In the genomic region with DNA sequence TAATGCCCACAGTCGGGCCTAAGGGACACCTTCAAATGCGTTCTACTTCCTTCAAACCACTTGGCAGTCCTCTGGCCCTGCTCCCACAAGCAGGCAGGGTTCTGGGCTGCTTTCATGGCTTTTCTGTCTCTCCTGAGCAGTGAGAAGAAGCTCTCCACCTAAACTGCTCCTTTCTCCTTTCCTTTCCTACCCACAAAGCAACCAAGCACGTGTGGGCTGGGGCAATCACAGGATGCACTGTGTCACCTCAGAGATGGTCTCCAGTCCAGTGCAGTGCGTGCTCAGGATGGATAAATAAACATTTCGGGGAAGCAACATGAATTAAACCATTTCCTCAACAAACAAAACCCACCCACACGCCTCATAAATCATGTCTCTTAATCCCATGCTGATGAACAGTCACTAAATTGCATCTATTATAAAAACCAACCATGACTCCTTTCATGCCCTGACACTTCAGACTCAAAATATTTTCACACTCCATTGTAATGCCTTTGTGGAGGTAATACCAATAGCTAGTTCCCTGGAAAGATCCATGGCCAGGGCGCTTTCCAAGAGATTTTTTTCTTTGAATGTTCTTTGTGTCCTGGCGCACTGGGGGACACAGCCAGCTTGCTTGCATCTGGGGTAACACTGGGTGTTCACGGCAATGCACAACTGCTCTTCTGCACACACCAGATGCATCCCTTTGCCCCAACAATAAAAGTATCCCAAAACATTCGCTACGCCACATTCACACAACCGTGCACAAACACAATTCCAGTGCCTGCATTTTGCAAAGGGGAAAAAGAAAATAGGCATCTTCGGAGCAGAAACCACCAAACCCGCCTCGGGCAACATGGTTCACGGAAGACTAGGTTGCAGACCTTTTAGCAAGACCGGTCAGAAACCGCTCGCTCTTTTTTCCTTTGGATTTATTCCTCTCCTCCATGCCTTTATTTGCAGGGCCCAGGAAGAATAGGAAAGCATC, we compare ENCODE assay signal across 8 mouse cellular contexts. TPM values are rescaled to one million over a fixed set of nuclear protein-coding genes. Genes with fewer than 3 reads are reported as not detected.
A peak's percentile ranks its signal among the peaks of the same experiment; 100 is the strongest.
DNase-seq lines count a peak whose midpoint lies in the region; ATAC-seq and TF ChIP-seq lines count a peak whose summit lies in the region.

No protein-coding gene starts in this region.

- peak overlapping the region; percentile 79 for H3K27ac ChIP-seq in left cerebral cortex, adult 2 months
- peak overlapping the region; percentile 93 for H3K27ac ChIP-seq in hindbrain, embryonic 11.5 days (ENCODE audit: low read depth, low read length)

- intact Hi-C loops in left cerebral cortex, adult 2 months (cut with DNase I), result loop anchor here (5.0 kb wide), 1 partner anchor 91 kb away; no protein-coding TSS in a partner anchor
- intact Hi-C loops in gastrocnemius, postnatal 14 days (cut with DNase I; ENCODE audit: low total_unique reads), result loop anchor here (10.0 kb wide), 1 partner anchor 98 kb away; no protein-coding TSS in a partner anchor

- 7% methylated on average over 19 of the region's 19 CpGs for WGBS in hindbrain, embryonic 11.5 days

- H3K27me3 ChIP-seq in hindbrain, embryonic 11.5 days (ENCODE audit: control insufficient read depth, insufficient read depth, low read length), result no peaks in the 10 kb centered on the region

- ATAC-seq in hindbrain, embryonic 11.5 days (ENCODE audit: low FRiP score), result peak; percentile 38; the same call in 1 of the 2 replicates
- ATAC-seq in frontal cortex, adult (ENCODE audit: low TSS enrichment), result no peak

- TF ChIP-seq CTCF in left cerebral cortex, adult 2 months (IDR thresholded peaks at IDR 0.05), result no peak

- H3K9ac ChIP-seq in hindbrain, embryonic 11.5 days (ENCODE audit: low read depth, low read length), result peak overlapping the region; percentile 98

- H3K4me1 ChIP-seq in hindbrain, embryonic 11.5 days (replicated peaks; ENCODE audit: control insufficient read depth, insufficient read depth, low read length), result peaks cover 4% of the 10 kb centered on the region

- H3K4me2 ChIP-seq in hindbrain, embryonic 11.5 days (replicated peaks; ENCODE audit: low read depth, low read length), result peak overlapping the region; percentile 54

- no peak for DNase-seq in left cerebral cortex, adult 2 months (ENCODE audit: extremely low spot score in 1 of 2, low spot score in 2 of 2)
- no peak for DNase-seq in left cerebral cortex, adult 18-20 months (ENCODE audit: low spot score in 2 of 2)
- DNase-seq in cerebellum, postnatal 14 days, result peak; percentile 29 to 45
- peak; percentile 65 for DNase-seq in hindbrain, embryonic 11.5 days (ENCODE audit: low spot score)
- DNase-seq in lung, postnatal 10 days, result peak; percentile 48
- DNase-seq in right cerebral cortex, postnatal 25 days, result no peak
- no peak for DNase-seq in gastrocnemius, postnatal 14 days

- H3K36me3 ChIP-seq in hindbrain, embryonic 11.5 days (ENCODE audit: control insufficient read depth, insufficient read depth, low read length), result no peaks in the 10 kb centered on the region

- no peaks in the 10 kb centered on the region for H3K9me3 ChIP-seq in hindbrain, embryonic 11.5 days (ENCODE audit: control insufficient read depth, low read length)

- peak overlapping the region; percentile 68 for H3K4me3 ChIP-seq in left cerebral cortex, adult 2 months
- peak overlapping the region; percentile 90 for H3K4me3 ChIP-seq in hindbrain, embryonic 11.5 days (ENCODE audit: low read depth, low read length)

RNA-seq across cellular contexts. Expression of gene D630045J12Rik, which starts 0.8 kb away (rescaled TPM):
- total RNA-seq in left cerebral cortex, adult 2 months (2021), result 10 to 100 TPM; 46.0 to 49.9 TPM
- total RNA-seq in left cerebral cortex, adult 18-20 months (2021), result 10 to 100 TPM; 38.0 to 38.3 TPM
- 12.3 and 13.2 TPM in 2 replicates for polyA plus RNA-seq in hindbrain, embryonic 11.5 days (2014; fragmentation: Nextera tagmentation; extraction: Ambion mirVana)
- 1 to 10 TPM; 1.0 to 1.5 TPM for total RNA-seq in gastrocnemius, postnatal 14 days (2021)

RNA-seq across cellular contexts. Expression of gene Zc3hav1l, which starts 46.0 kb away (rescaled TPM):
- total RNA-seq in left cerebral cortex, adult 2 months (2021), result 1 to 10 TPM; 3.2 to 3.4 TPM
- 1 to 10 TPM; 3.1 to 3.5 TPM for total RNA-seq in left cerebral cortex, adult 18-20 months (2021)
- polyA plus RNA-seq in hindbrain, embryonic 11.5 days (2014; fragmentation: Nextera tagmentation; extraction: Ambion mirVana), result 13.9 and 14.9 TPM in 2 replicates
- 1 to 10 TPM; 2.1 to 2.9 TPM for total RNA-seq in gastrocnemius, postnatal 14 days (2021)

Comparison
In these comparisons a context has a peak if more than half of its experiments do, and no peak if none do; other contexts are left out.
1. DNase-seq: peak in cerebellum, postnatal 14 days (2 of 2), hindbrain, embryonic 11.5 days (single experiment) and lung, postnatal 10 days (single experiment); none in left cerebral cortex, adult 2 months (0 of 2), left cerebral cortex, adult 18-20 months (0 of 2), right cerebral cortex, postnatal 25 days (single experiment) and gastrocnemius, postnatal 14 days (single experiment).
2. RNA of gene D630045J12Rik, which starts 0.8 kb away (total RNA-seq): 46.0 to 49.9 TPM in left cerebral cortex, adult 2 months and 38.0 to 38.3 TPM in left cerebral cortex, adult 18-20 months; 1.0 to 1.5 TPM in gastrocnemius, postnatal 14 days; every median in the first group is over 10 times any median in the second.